Mouse (Mus musculus): Measurements from ENCODE around the gene Olfr652. TPM values are rescaled to one million over a fixed set of nuclear protein-coding genes. Genes with fewer than 3 reads are reported as not detected.

Olfr652 gene
- total RNA-seq (2023): not detected

GRCm38 (mm10) chr7:104560601-104561000 lies at the start of gene Olfr652:
Gene Olfr652, plus strand, starts transcription at chr7:104560901.

GRCm38 (mm10) chr7:104549833-104550232 lies 10.9 kb upstream of the Olfr652 start, which contains the start of gene Olfr651:
Gene Olfr651, plus strand, starts transcription at chr7:104550133.

GRCm38 (mm10) chr7:104577014-104577413 lies 16.3 kb downstream of the Olfr652 start, which contains the start of gene Olfr653:
Gene Olfr653, plus strand, starts transcription at chr7:104577314.

GRCm38 (mm10) chr7:104586725-104587124 lies 26.0 kb downstream of the Olfr652 start, which contains the start of gene Olfr654:
Gene Olfr654, plus strand, starts transcription at chr7:104587025.

GRCm38 (mm10) chr7:104601679-104602078 lies 41.0 kb downstream of the Olfr652 start, which contains the start of gene Olfr655:
Gene Olfr655, minus strand, starts transcription at chr7:104601779.

GRCm38 (mm10) chr7:104613655-104614054 lies 53.0 kb downstream of the Olfr652 start, which contains the start of gene Olfr656:
Gene Olfr656, plus strand, starts transcription at chr7:104613955.

Other genes with a start within 250 kb of the Olfr652 start
- 10 to 100 TPM; 60.5 to 62.7 TPM for gene Trim12a, start 245.4 kb upstream of the Olfr652 start, total RNA-seq (2023)
- gene Trim34b, start 231.4 kb upstream of the Olfr652 start, total RNA-seq (2023): 1 to 10 TPM; 1.5 to 1.6 TPM
- 10 to 100 TPM; 29.1 to 32.0 TPM for gene Trim12c, start 207.5 kb upstream of the Olfr652 start, total RNA-seq (2023)
- 10 to 100 TPM; 55.8 to 60.5 TPM for gene Trim30b, start 191.0 kb upstream of the Olfr652 start, total RNA-seq (2023)
- gene Trim30c, start 160.1 kb upstream of the Olfr652 start, total RNA-seq (2023): under 1 TPM; 0.64 to 0.73 TPM
- gene Trim30a, start 95.7 kb upstream of the Olfr652 start, total RNA-seq (2023): 10 to 100 TPM; 39.9 to 50.2 TPM
- 10 to 100 TPM in 1 of 2 experiments, 1 to 10 TPM in 1; 9.8 to 10.1 TPM for gene Trim30d, start 53.1 kb upstream of the Olfr652 start, total RNA-seq (2023)
- gene Olfr651, start 10.8 kb upstream of the Olfr652 start, total RNA-seq (2023): not detected
- not detected for gene Olfr653, start 16.4 kb downstream of the Olfr652 start, total RNA-seq (2023)
- gene Olfr654, start 26.1 kb downstream of the Olfr652 start, total RNA-seq (2023): not detected
- gene Olfr655, start 40.9 kb downstream of the Olfr652 start, total RNA-seq (2023): not detected
- gene Olfr656, start 53.1 kb downstream of the Olfr652 start, total RNA-seq (2023): under 1 TPM in 1 of 2 experiments, not detected in 1; 0.09 TPM
- not detected for gene Olfr657, start 63.9 kb downstream of the Olfr652 start, total RNA-seq (2023)
- gene Olfr658, start 86.4 kb downstream of the Olfr652 start, total RNA-seq (2023): not detected
- gene Olfr659, start 105.9 kb downstream of the Olfr652 start, total RNA-seq (2023): not detected
- not detected for gene Olfr661, start 125.6 kb downstream of the Olfr652 start, total RNA-seq (2023)
- gene Usp17le, start 216.6 kb downstream of the Olfr652 start, total RNA-seq (2023): not detected

Measured in neutrophil, adult 59 days (primary cell).